Mouse (Mus musculus) spleen, postnatal 14 days (tissue): ENCODE results near the gene Bicdl1.
A peak's percentile ranks its signal among the peaks of the same experiment; 100 is the strongest.

Source experiments
- DNase-seq, 2 experiments: peaks; one replicate each; pipeline ENCODE4 v3.0.0; 2021 to 2022; ENCODE audit warnings: low spot score in 2 of 2

The Bicdl1 gene

DNA sequence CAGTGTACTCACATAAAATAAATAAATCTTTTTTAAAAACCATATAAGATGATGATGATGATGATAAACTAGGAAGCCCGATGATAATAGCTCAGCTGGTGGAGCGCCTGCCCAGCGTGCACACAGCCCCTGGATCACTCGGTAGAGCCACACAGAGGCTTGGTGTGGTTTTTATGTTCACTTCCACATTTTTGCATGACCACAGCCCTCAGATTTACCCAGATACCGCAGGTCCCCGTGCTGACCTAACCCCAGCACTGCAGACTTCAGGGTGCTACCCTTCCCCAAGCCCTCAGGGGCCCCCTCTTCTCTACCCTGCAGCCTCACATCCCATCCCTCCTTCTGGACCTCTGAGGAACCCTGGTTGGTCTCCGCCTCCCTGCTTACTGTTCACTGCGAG is 103.3 kb downstream of the Bicdl1 start:
- DNase-seq: no peak

DNA sequence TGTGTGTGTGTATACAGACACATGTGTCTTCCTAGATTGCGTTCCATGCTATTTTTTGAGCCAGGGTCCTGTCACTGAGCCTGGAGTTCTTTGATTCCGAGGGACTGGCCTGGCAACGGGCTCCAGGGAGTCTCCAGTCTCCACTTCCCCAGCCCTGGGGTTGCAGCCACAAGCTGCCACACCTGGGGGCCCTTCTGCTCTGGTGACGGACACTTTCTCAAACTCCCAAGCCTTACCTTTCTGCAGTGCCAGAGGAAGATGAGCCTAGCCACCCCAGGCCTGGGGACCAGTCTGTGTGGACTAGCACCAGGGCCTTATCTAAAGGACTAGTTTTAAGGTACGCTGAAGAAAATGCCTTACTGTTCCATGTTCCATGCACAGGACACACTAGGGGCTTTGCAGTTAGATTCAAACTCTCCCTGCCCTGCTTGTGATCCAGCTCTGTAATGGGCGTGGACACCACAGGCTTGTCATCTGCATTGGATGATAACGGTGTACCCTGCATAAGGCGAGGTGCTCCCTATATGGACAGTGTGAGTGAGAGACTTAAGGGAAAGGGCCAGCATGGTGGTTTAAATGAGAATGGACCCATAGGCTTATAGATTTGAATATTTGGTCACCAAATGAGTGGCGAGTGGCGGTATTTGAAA is 105.1 kb downstream of the Bicdl1 start:
- peak in 1 of 2 experiments; percentile 44 for DNase-seq

DNA sequence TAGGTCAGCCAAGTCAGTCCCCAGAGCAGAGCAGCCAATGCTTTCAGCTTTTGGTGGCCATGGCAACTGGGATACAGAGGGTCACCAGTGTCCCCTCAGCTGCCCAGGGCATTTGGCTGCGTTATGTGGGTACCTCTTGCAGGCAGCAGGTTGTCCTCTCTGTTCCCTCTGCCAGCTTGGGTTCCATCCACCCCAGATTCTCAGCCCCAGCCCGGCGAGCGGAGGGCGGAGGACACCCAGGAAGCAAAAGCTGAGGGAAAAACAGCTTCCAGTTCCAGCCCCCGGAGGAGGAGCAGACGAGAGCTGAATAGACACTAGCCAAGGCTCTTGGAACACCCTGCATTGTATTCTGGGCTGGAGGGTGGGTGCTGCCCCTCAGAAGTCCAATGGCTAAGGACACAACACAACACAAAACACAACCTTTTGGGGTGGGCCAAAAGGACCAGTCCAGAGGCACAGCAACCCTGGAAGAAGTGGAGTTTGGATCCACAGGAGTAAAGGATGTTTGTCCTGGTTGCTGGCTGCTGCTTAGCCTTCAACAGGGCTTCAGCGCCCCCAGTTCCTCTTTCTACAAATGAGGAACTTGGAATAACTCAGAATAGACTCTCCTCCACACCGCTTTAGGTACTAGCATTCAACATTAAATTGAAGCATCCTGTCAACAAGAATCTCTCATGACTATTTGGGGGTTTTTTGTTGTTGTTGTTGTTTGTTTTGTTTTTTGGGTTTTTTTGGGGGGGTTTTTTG is 107.6 kb downstream of the Bicdl1 start:
- no peak for DNase-seq

DNA sequence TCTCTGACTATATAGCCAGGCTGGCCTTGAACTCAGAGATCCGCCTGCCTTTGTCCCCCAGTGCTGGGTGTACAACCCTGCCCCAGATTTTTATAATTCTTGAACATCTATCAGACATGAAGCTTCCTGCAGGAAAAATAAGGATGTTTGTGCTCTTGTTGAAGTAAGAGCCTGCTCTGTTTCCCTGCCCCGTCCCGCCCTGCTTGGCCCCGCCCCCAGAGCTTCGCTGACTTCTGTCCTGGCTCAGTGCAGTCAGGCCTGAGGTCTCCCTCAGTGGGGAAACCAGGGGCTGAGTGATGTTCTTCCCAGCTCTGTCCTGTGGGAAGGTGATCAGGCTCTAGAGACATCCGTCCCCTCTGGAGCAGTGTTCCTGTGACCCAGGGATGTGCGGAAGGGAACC is 108.7 kb downstream of the Bicdl1 start:
- no peak for DNase-seq

DNA sequence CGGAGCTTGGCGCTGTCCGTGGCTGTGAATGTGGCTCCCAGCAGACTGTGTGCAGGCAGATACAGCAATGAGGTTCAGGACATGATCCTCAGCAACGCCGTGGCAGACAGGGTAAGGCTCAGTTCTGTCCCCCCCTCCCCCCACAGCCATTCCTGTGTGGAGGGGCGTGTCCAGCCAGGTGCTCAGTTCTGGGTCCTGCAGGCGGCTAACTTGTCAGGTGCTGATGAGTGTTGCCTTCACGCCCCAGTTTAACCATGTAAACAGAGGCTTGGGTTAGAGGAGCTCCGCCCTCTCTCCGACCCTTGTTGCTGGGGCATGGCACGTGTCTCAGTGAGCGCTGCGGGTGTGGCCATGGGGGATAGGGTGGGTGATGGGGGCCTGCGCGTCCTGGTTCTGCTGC is 111.7 kb downstream of the Bicdl1 start:
- no peak for DNase-seq

DNA sequence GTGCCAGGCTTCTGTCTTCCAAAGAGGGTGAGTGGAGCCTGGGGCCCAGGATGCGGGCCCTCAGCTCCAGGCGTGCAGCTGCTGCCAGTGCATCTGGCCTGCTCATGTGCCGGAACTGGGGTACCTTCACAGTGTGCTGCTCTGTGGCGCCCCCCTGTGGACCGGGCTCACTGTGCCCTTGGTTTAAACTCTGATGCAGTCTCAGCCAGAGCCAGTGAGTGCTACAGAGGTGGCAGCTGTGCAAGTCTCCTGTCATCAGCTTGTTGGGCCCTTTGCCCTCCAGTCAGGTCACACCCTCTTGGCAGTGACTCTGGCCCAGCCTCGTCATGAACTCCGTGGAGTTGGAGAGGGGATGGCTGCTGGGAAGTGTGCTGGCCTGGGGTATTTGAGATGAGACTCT is 116.5 kb downstream of the Bicdl1 start:
- DNase-seq: peak in 1 of 2 experiments; percentile 68

DNA sequence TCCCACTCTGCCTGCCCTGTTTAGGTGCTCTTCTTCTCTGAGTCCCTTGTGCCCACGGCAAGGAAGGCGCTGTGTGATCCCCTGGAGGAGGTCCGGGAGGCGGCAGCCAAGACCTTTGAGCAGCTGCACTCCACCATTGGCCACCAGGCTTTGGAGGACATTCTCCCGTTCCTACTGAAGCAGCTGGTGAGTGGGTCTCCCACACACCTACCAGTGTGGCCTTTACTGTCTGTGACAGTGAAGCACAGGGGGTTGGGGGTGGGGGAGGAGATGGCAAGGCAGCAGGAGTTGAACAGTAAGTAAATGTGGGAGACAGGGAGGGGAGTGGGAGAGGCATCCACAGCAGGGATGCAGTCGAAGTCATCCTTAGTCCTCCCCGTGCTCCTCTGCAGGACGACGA is 118.1 kb downstream of the Bicdl1 start:
- no peak for DNase-seq

DNA sequence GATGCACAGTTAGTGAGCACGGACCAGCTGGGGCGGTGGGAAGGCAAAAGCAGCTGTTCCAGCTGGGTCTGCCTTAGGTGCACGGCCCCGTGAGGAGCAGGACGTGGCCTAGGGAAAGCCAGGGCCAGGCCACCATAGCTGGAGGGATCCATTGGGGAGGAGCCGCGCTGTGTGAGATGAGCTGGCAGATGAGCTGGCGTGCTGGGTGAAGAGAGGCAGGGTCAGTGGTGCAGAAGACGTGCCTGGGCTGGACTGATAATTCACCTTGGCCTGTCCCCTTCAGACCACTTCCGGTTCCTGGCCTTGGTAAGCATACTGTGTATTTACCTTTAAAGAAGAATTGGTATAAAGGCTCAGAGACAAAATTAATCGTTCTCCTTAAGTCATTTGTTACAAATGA is 119.9 kb downstream of the Bicdl1 start:
- DNase-seq: no peak

DNA sequence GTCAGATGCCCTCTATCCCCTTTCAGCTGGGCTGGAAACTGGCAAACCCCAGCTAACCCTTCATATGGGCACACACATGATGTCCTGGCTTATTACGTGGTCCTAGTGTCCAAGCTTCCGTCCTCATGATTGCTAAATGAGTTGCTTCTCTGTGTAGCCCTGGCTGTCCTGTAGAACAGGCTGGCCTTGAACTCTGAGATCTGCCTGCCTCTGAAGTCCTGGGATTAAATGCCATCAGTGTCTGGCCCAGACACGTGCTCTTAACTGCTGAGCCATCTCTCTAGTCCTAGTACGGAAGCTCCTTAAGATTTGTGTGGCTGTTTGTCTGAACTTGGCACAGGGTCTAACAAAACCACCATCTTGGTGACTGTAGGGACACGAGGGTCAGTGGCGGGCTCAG is 127.9 kb downstream of the Bicdl1 start:
- DNase-seq: no peak
